Mouse (Mus musculus): ENCODE data around the gene Traf4. TPM values are rescaled to one million over a fixed set of nuclear protein-coding genes. Genes with fewer than 3 reads are reported as not detected.
A peak's percentile ranks its signal among the peaks of the same experiment; 100 is the strongest.

Traf4 gene
- polyA plus RNA-seq, 1 experiment from 2014 or later, result 51.8 TPM

GRCm38 (mm10) chr11:78181830-78182357 lies 16.5 kb upstream of the Traf4 start:
- ATAC-seq (ENCODE audit: insufficient number of reproducible peaks, low FRiP score), result no peak
- Histone ChIP-seq H3K9ac (peak overlapping the region; percentile 97; the same call in 1 of the 2 replicates), H3K36me3 (peaks cover 30% of the 10 kb centered on the region), H3K4me2 (peak overlapping the region; percentile 67), H3K27me3 (replicated peaks) (no peaks in the 10 kb centered on the region), H3K9me3 (replicated peaks) (no peaks in the 10 kb centered on the region), H3K4me3 (peak overlapping the region; percentile 95), H3K27ac (ENCODE audit: poor library complexity, severe bottlenecking) (no peak overlapping the region), H3K4me1 (replicated peaks) (peaks cover 30% of the 10 kb centered on the region)
- 42% methylated on average over 2 of the region's 2 CpGs for WGBS

GRCm38 (mm10) chr11:78180081-78180761 lies 14.8 kb upstream of the Traf4 start:
- peak overlapping the region; percentile 83; the same call in 1 of the 2 replicates for H3K9ac ChIP-seq
- H3K27ac ChIP-seq (ENCODE audit: poor library complexity, severe bottlenecking), result no peak overlapping the region
- peaks cover 30% of the 10 kb centered on the region for H3K36me3 ChIP-seq
- H3K9me3 ChIP-seq (replicated peaks), result no peaks in the 10 kb centered on the region
- H3K4me2 ChIP-seq, result peak overlapping the region; percentile 88
- peaks cover 34% of the 10 kb centered on the region for H3K4me1 ChIP-seq (replicated peaks)
- H3K27me3 ChIP-seq (replicated peaks), result no peaks in the 10 kb centered on the region
- 60% methylated on average over 6 of the region's 6 CpGs for WGBS
- no peak overlapping the region for H3K4me3 ChIP-seq
- ATAC-seq (ENCODE audit: insufficient number of reproducible peaks, low FRiP score), result no peak

- Histone ChIP-seq H3K36me3 (peaks cover 30% of the 10 kb centered on the region), H3K27ac (ENCODE audit: poor library complexity, severe bottlenecking) (peak overlapping the region; percentile 93), H3K9me3 (replicated peaks) (no peaks in the 10 kb centered on the region), H3K4me1 (replicated peaks) (peaks cover 34% of the 10 kb centered on the region), H3K4me3 (peak overlapping the region; percentile 59), H3K27me3 (replicated peaks) (no peaks in the 10 kb centered on the region), H3K4me2 (peak overlapping the region; percentile 88), H3K9ac (peak overlapping the region; percentile 83)
- 22% methylated on average over 8 of the region's 8 CpGs for WGBS
- no peak for ATAC-seq (ENCODE audit: insufficient number of reproducible peaks, low FRiP score)
Observed at GRCm38 (mm10) chr11:78179438-78179999, 14.1 kb upstream of the Traf4 start.

- Histone ChIP-seq H3K9ac (peak overlapping the region; percentile 83), H3K4me3 (peak overlapping the region; percentile 59), H3K27me3 (replicated peaks) (no peaks in the 10 kb centered on the region), H3K4me1 (replicated peaks) (peaks cover 34% of the 10 kb centered on the region), H3K9me3 (replicated peaks) (no peaks in the 10 kb centered on the region), H3K36me3 (peaks cover 30% of the 10 kb centered on the region), H3K27ac (ENCODE audit: poor library complexity, severe bottlenecking) (peak overlapping the region; percentile 93), H3K4me2 (peak overlapping the region; percentile 88)
- WGBS, result under 1% methylated on average over 29 of the region's 29 CpGs
- peak; percentile 5 for ATAC-seq (ENCODE audit: insufficient number of reproducible peaks, low FRiP score)
Observed at GRCm38 (mm10) chr11:78178859-78179437, 13.6 kb upstream of the Traf4 start.

GRCm38 (mm10) chr11:78177903-78178858 lies 12.8 kb upstream of the Traf4 start:
- H3K4me2 ChIP-seq, result peak overlapping the region; percentile 88
- no peaks in the 10 kb centered on the region for H3K27me3 ChIP-seq (replicated peaks)
- H3K9me3 ChIP-seq (replicated peaks), result no peaks in the 10 kb centered on the region
- H3K4me3 ChIP-seq, result peak overlapping the region; percentile 59
- peak overlapping the region; percentile 93 for H3K27ac ChIP-seq (ENCODE audit: poor library complexity, severe bottlenecking)
- under 1% methylated on average over 82 of the region's 84 CpGs for WGBS
- H3K4me1 ChIP-seq (replicated peaks), result peaks cover 34% of the 10 kb centered on the region
- H3K36me3 ChIP-seq, result peaks cover 30% of the 10 kb centered on the region
- peak; percentile 89 for ATAC-seq (ENCODE audit: insufficient number of reproducible peaks, low FRiP score)
- H3K9ac ChIP-seq, result peak overlapping the region; percentile 83

- under 1% methylated on average over 10 of the region's 10 CpGs for WGBS
- Histone ChIP-seq H3K4me2 (peak overlapping the region; percentile 88), H3K27me3 (replicated peaks) (no peaks in the 10 kb centered on the region), H3K27ac (ENCODE audit: poor library complexity, severe bottlenecking) (peak overlapping the region; percentile 93), H3K9ac (peak overlapping the region; percentile 83), H3K9me3 (replicated peaks) (no peaks in the 10 kb centered on the region), H3K4me3 (peak overlapping the region; percentile 59), H3K36me3 (peaks cover 34% of the 10 kb centered on the region), H3K4me1 (replicated peaks) (peaks cover 37% of the 10 kb centered on the region)
- peak; percentile 25; the same call in 1 of the 2 replicates for ATAC-seq (ENCODE audit: insufficient number of reproducible peaks, low FRiP score)
Observed at GRCm38 (mm10) chr11:78177437-78177836, 12.0 kb upstream of the Traf4 start.

- Histone ChIP-seq H3K4me1 (replicated peaks) (peaks cover 32% of the 10 kb centered on the region), H3K27ac (ENCODE audit: poor library complexity, severe bottlenecking) (peak overlapping the region; percentile 93), H3K4me3 (peak overlapping the region; percentile 59), H3K27me3 (replicated peaks) (no peaks in the 10 kb centered on the region), H3K4me2 (peak overlapping the region; percentile 88), H3K9me3 (replicated peaks) (no peaks in the 10 kb centered on the region), H3K9ac (peak overlapping the region; percentile 83), H3K36me3 (peaks cover 30% of the 10 kb centered on the region)
- WGBS, result under 1% methylated on average over 23 of the region's 23 CpGs
- ATAC-seq (ENCODE audit: insufficient number of reproducible peaks, low FRiP score), result no peak
Observed at GRCm38 (mm10) chr11:78176905-78177331, 11.5 kb upstream of the Traf4 start.

GRCm38 (mm10) chr11:78176402-78176862 lies 11.0 kb upstream of the Traf4 start, which contains the start of the genes Nek8 and Tlcd1:
Nek8 (minus strand) TSS chr11:78176675.
Tlcd1 (plus strand) TSS chr11:78176711.
- Histone ChIP-seq H3K36me3 (peaks cover 25% of the 10 kb centered on the region), H3K4me2 (peak within 1 kb of the TSS; percentile 88), H3K27me3 (replicated peaks) (no peaks in the 10 kb centered on the region), H3K4me1 (replicated peaks) (peaks cover 30% of the 10 kb centered on the region), H3K4me3 (peak within 1 kb of the TSS; percentile 59), H3K9ac (peak within 1 kb of the TSS; percentile 83), H3K9me3 (replicated peaks) (no peaks in the 10 kb centered on the region), H3K27ac (ENCODE audit: poor library complexity, severe bottlenecking) (peak within 1 kb of the TSS; percentile 93)
- ATAC-seq (ENCODE audit: insufficient number of reproducible peaks, low FRiP score), result peak; percentile 74
- WGBS, result under 1% methylated on average over 32 of the region's 32 CpGs

- Histone ChIP-seq H3K4me1 (replicated peaks) (peaks cover 27% of the 10 kb centered on the region), H3K27me3 (replicated peaks) (no peaks in the 10 kb centered on the region), H3K9me3 (replicated peaks) (no peaks in the 10 kb centered on the region), H3K4me2 (peak overlapping the region; percentile 88), H3K9ac (peak overlapping the region; percentile 83; the same call in 1 of the 2 replicates), H3K36me3 (peaks cover 24% of the 10 kb centered on the region), H3K4me3 (peak overlapping the region; percentile 59), H3K27ac (ENCODE audit: poor library complexity, severe bottlenecking) (peak overlapping the region; percentile 93)
- ATAC-seq (ENCODE audit: insufficient number of reproducible peaks, low FRiP score), result no peak
- WGBS, result 11% methylated on average over 10 of the region's 10 CpGs
Observed at GRCm38 (mm10) chr11:78175771-78176401, 10.5 kb upstream of the Traf4 start.

GRCm38 (mm10) chr11:78174506-78174905 lies 9.1 kb upstream of the Traf4 start:
- Histone ChIP-seq H3K27me3 (replicated peaks) (no peaks in the 10 kb centered on the region), H3K27ac (ENCODE audit: poor library complexity, severe bottlenecking) (no peak overlapping the region), H3K4me1 (replicated peaks) (peaks cover 13% of the 10 kb centered on the region), H3K9me3 (replicated peaks) (no peaks in the 10 kb centered on the region), H3K36me3 (peaks cover 14% of the 10 kb centered on the region), H3K4me2 (no peak overlapping the region), H3K4me3 (no peak overlapping the region), H3K9ac (no peak overlapping the region)
- 96% methylated on average over 3 of the region's 3 CpGs for WGBS
- no peak for ATAC-seq (ENCODE audit: insufficient number of reproducible peaks, low FRiP score)

All from heart, embryonic 12.5 days (tissue).